Mouse (Mus musculus) liver, embryonic 14 days (tissue): ENCODE results near the gene Ebp. TPM values are rescaled to one million over a fixed set of nuclear protein-coding genes. Genes with fewer than 3 reads are reported as not detected.

Source experiments
- polyA plus RNA-seq: library from polyadenylated mRNA; depleted of rRNA; stranded (reverse); fragments of >200 nt; gene quantifications from 2 replicates; pipeline ENCODE4 v1.2.3, GENCODE M21; 2012; rRNA removed

Ebp gene
- polyA plus RNA-seq = 24.0 and 26.6 TPM in 2 replicates

DNA sequence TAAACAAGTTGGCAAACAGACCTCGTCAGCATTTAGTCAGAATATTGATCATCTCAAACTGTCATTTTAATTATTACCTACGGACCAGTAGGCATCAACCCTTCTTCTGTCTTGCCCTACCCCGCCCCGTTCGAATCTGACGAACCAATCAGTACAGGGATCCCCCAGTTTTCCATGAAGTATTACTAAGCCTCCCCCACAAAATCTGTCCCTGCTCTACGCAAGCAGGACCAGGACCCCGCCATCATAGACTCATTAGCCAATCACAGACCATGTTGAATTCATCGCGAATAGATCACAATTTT lies at the start of gene Ebp:
Gene Ebp, minus strand, starts transcription at position 94 of the 305 bp plus-strand sequence.

DNA sequence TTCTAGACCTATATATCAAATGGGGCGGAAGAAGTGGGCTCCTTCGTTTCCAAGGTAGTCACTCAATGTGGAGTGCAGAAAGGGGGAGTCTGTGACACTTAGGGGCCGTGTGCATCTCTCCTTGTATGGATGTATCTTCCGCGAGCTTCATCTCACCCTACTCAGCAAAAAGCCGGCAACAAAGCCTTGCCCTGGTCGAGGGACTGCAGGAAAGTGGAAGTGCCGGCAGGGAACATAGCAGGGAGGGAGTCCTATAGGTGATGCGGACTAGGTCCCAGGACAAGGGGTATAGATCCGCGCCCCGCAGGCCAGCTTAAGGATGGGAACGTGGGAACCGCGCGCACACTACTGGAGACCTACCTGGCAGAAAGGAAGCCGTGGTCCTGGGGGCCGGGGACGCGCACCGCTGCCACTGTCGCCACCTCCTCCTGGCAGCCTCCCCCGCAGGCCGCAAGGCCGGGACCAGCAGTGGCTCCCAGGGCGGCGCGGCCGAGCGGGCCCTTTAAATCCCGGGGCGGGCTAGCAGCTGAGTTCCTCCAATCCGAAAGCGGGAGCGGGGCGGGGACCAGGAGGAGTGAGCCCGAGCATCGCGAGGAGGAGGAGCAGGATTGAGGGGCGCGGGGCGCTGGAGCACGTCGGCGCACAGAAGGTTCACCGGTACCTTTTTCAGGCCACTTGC lies 12.8 kb upstream of the Ebp start, which contains the start of gene Porcn:
Gene Porcn, minus strand, starts transcription at position 511 of the 679 bp plus-strand sequence.

DNA sequence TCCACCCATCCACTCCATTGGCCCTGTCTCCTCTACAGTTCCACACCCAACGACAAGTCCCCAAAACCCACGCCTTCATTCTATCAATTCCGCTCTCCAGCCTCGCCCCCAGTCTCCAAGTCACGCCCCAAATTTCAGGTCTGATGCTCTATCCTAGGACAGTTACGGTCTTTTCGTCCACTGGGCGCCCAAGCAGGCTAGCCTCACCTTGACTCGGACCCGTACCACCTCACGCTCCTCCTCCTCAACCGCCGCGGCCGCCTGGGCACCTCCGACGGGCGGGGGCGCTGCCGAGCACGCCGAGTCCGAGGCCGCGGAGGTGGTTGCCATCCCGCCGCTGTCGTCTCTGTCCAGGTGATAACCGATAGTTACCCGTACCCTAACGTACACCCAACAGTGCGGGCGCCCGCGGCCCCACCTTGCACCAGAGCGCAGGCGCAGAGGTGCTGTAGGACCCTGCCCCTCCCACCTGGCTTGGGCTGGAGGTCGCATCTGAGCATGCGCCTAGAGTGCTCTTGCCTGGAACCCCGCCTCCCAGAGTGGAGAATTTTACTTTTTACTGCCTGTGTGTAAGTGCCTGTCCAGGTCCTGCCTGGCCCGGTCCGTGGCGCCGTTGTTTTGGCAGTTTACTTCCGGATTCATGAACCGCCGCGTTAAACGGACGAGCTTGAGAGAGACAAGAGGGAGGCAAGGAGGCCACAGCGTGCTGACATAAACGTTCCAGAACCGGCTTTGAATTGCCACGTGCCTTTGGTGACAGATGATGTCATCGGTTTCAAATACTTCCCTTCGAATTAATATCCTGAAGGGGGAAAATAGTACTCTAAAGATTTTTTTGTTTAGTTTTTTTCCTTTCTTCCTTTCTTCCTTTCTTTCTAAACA lies 17.6 kb downstream of the Ebp start, which contains the start of gene Tbc1d25:
Gene Tbc1d25, minus strand, starts transcription at position 678 of the 882 bp plus-strand sequence.

DNA sequence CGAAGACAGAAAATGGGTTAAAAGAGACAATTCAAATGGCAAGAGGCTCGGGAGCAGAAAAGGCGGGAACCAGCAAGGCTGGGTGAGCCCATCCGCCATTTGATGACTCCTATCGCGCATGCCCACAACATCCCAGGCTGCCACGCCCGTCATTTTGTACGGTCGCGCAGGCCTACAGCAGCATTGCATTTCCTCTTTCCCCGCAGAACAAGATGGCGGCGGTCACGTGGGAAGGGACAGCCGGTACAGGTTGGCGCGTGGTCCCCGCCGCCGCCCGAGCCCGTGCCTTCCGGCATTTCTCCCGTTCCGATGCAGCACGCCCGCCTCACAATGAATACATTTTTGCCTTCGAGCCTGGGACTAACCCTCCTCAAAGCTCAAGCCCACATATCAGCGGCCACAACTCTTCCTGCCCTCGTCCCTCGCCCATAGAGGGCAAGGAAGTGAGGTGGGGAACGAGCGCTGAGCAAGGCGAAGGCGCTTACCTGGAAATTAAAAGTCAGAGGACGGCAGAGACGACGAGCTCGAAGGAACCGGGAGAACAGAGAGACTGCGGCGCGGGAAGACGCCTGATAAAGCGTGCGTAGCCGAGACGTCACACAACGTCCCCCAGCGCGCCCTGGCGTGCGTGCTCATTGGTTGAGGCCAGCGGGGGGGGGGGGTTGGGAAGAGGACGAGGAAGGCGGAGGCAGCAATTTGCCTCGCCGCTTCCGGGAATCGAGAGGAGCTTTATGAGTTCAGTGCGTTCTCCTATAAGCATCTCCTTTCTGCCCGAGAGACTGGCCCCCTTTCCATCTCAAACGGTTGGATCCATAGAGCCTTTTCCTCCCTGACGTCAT lies 47.9 kb downstream of the Ebp start, which contains the start of gene Rbm3:
Gene Rbm3, minus strand, starts transcription at position 728 of the 839 bp plus-strand sequence.

Other genes starting within 250 kb of the Ebp start
- 10.6 and 11.4 TPM in 2 replicates for gene Hdac6, start 245.6 kb downstream of the Ebp start, polyA plus RNA-seq
- 97.0 and 119 TPM in 2 replicates for gene Gata1, start 215.4 kb downstream of the Ebp start, polyA plus RNA-seq
- 0.09 TPM in 1 of 2 replicates, not detected in the other for gene Glod5, start 175.0 kb downstream of the Ebp start, polyA plus RNA-seq
- 27.8 and 33.8 TPM in 2 replicates for gene Suv39h1, start 118.8 kb downstream of the Ebp start, polyA plus RNA-seq
- gene Was, start 103.0 kb downstream of the Ebp start, polyA plus RNA-seq = 9.5 and 11.2 TPM in 2 replicates
- gene Wdr13, start 60.6 kb downstream of the Ebp start, polyA plus RNA-seq = 14.9 and 16.9 TPM in 2 replicates
- 241 and 293 TPM in 2 replicates for gene Rbm3, start 47.6 kb downstream of the Ebp start, polyA plus RNA-seq
- 4.2 and 5.1 TPM in 2 replicates for gene Tbc1d25, start 17.3 kb downstream of the Ebp start, polyA plus RNA-seq
- 1.1 TPM in 2 replicates for gene Porcn, start 13.0 kb upstream of the Ebp start, polyA plus RNA-seq
- gene Ftsj1, start 58.9 kb upstream of the Ebp start, polyA plus RNA-seq = 21.8 and 26.1 TPM in 2 replicates
- gene Slc38a5, start 77.6 kb upstream of the Ebp start, polyA plus RNA-seq = 37.7 and 48.2 TPM in 2 replicates
- not detected in 2 replicates for gene Ssxb10, start 133.9 kb upstream of the Ebp start, polyA plus RNA-seq
- gene Ssxb9, start 173.5 kb upstream of the Ebp start, polyA plus RNA-seq = not detected in 2 replicates
- not detected in 2 replicates for gene Ssxb1, start 219.8 kb upstream of the Ebp start, polyA plus RNA-seq